Mouse (Mus musculus): Measurements from ENCODE around the gene Mx1. TPM values are rescaled to one million over a fixed set of nuclear protein-coding genes. Genes with fewer than 3 reads are reported as not detected.

The Mx1 gene
- total and polyA plus RNA-seq, 3 experiments, result 0.72 to 8.6 (median 7.8) TPM

DNA sequence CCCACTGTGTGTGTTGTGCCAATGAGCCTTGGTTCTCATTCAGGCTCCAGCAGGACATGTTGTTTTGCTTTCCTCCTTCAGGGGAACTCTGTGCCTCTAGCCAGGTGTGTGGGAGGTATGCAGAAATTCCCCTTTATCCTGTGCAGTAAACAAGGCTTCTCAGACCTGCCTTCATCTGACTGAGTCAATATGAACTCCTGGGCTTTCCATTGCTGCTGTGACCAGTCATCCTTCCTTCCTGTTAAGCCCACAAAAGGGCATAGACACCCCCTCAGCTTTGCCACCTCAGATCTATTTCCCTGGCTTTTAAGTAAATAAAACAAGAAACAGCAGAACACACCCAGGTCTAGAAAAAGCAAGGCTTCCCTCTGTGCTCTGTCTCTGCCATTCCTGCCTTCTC, 61.0 kb downstream of the Mx1 start:
- TF ChIP-seq E2F4 (IDR thresholded peaks at IDR 0.05; ENCODE audit: insufficient replicate concordance, low read depth, low read length) (no peak), EP300 (IDR thresholded peaks at IDR 0.05; ENCODE audit: low read length) (peak; percentile 84), JUND (conservative IDR thresholded peaks at IDR 0.05; ENCODE audit: low read depth, low read length) (peak; percentile 43; the same call in 1 of the 2 replicates), MAFK (IDR thresholded peaks at IDR 0.05; ENCODE audit: insufficient replicate concordance, low read length) (no peak), HCFC1 (IDR thresholded peaks at IDR 0.05; ENCODE audit: low read depth, low read length) (no peak), RCOR1 (conservative IDR thresholded peaks at IDR 0.05; ENCODE audit: low read depth, low read length) (no peak; the same call in 1 of the 2 replicates), TCF12 (IDR thresholded peaks at IDR 0.05; ENCODE audit: low read depth, low read length) (peak; percentile 71), ELF1 (IDR thresholded peaks at IDR 0.05; ENCODE audit: low read depth, low read length) (0 out of 2 replicates have a peak, but pooled peaks have one; percentile 22), ZKSCAN1 (IDR thresholded peaks at IDR 0.05; ENCODE audit: borderline replicate concordance, low read depth, low read length) (no peak), TBP (conservative IDR thresholded peaks at IDR 0.05; ENCODE audit: low read depth, low read length) (no peak), MAZ (IDR thresholded peaks at IDR 0.05; ENCODE audit: low read depth, low read length) (0 out of 2 replicates have a peak, but pooled peaks have one; percentile 35), RAD21 (IDR thresholded peaks at IDR 0.05; ENCODE audit: low read depth, low read length) (no peak; the same call in 1 of the 2 replicates), POLR2AphosphoS2 (IDR thresholded peaks at IDR 0.05; ENCODE audit: low read depth, low read length) (no peak), NRF1 (IDR thresholded peaks at IDR 0.05; ENCODE audit: low read depth, low read length) (no peak), CTCF (conservative IDR thresholded peaks at IDR 0.05 in 1 of 2, IDR thresholded peaks at IDR 0.05 in 1 of 2; ENCODE audit: low read depth in 2 of 2, low read length in 2 of 2) (no peak), MAX (IDR thresholded peaks at IDR 0.05; ENCODE audit: low read length) (no peak), CHD2 (IDR thresholded peaks at IDR 0.05; ENCODE audit: low read length) (peak; percentile 67), MYC (IDR thresholded peaks at IDR 0.05; ENCODE audit: low read depth, low read length) (0 out of 2 replicates have a peak, but pooled peaks have one; percentile 16), POLR2A (IDR thresholded peaks at IDR 0.05; ENCODE audit: low read depth, low read length) (no peak), SIN3A (IDR thresholded peaks at IDR 0.05; ENCODE audit: low read length) (0 out of 2 replicates have a peak, but pooled peaks have one; percentile 31), UBTF (IDR thresholded peaks at IDR 0.05; ENCODE audit: low read depth, low read length) (no peak), BHLHE40 (IDR thresholded peaks at IDR 0.05; ENCODE audit: low read depth, low read length) (peak; percentile 71), ZMIZ1 (IDR thresholded peaks at IDR 0.05; ENCODE audit: low read depth, low read length) (no peak), CHD1 (IDR thresholded peaks at IDR 0.05; ENCODE audit: low read depth, low read length) (no peak), ETS1 (conservative IDR thresholded peaks at IDR 0.05; ENCODE audit: low read depth, low read length) (peak; percentile 67), ZC3H11A (IDR thresholded peaks at IDR 0.05; ENCODE audit: low read depth, low read length) (no peak), JUN (IDR thresholded peaks at IDR 0.05; ENCODE audit: insufficient read depth, low read depth, low read length) (no peak), GABPA (IDR thresholded peaks at IDR 0.05; ENCODE audit: insufficient replicate concordance, low read depth, low read length) (no peak), PAX5 (IDR thresholded peaks at IDR 0.05; ENCODE audit: low read length) (no peak), MEF2A (IDR thresholded peaks at IDR 0.05; ENCODE audit: borderline replicate concordance, low read depth, low read length) (peak; percentile 54; the same call in 1 of the 2 replicates), IRF4 (IDR thresholded peaks at IDR 0.05; ENCODE audit: low read depth, low read length) (peak; percentile 64; the same call in 1 of the 2 replicates), USF1 (IDR thresholded peaks at IDR 0.05; ENCODE audit: low read depth, low read length) (no peak)
- Histone ChIP-seq H3K4me3 (replicated peaks in 1 of 3; ENCODE audit: low read depth in 2 of 3, low read length in 2 of 3, poor library complexity in 1 of 3) (no peak overlapping the region), H3K9ac (ENCODE audit: insufficient read depth, low read depth) (no peak overlapping the region), H3K79me2 (replicated peaks; ENCODE audit: control insufficient read depth, extremely low read depth, insufficient read depth, poor library complexity, severe bottlenecking) (no peaks in the 10 kb centered on the region), H3K27ac (ENCODE audit: insufficient read depth, low read depth) (no peak overlapping the region), H3K4me2 (ENCODE audit: insufficient read depth, low read depth, poor library complexity, severe bottlenecking) (no peak overlapping the region), H3K36me3 (replicated peaks in 1 of 2; ENCODE audit: control insufficient read depth in 1 of 2, insufficient read depth in 1 of 2, low read length in 1 of 2) (no peaks in the 10 kb centered on the region), H3K4me1 (ENCODE audit: control insufficient read depth in 1 of 2, insufficient read depth in 2 of 2) (peaks cover 15 to 76% of the 10 kb centered on the region in 2 experiments), H3K27me3 (replicated peaks) (no peaks in the 10 kb centered on the region), H3K9me3 (replicated peaks; ENCODE audit: low read length) (no peaks in the 10 kb centered on the region)
- in situ Hi-C loops (cut with MboI; ENCODE audit: low pct_ligation_motif_present, low pct_unique_long_range_greater_than_20kb, low sequenced_read_pairs) (no loop called here), dilution Hi-C loops (cut with MboI; ENCODE audit: extremely low pct_ligation_motif_present, extremely low pct_unique_long_range_greater_than_20kb, low sequenced_read_pairs) (no loop called here)
- DNase-seq (ENCODE audit: extremely low read depth), result peak; percentile 47
